Mouse (Mus musculus): ENCODE data around the gene Elmo1.

- peak; percentile 61; the same call in 1 of the 2 replicates for TF ChIP-seq CTCF (IDR thresholded peaks at IDR 0.05; ENCODE audit: borderline replicate concordance, control insufficient read depth, extremely low read depth, insufficient read depth, low read length, poor library complexity)
- no peak for TF ChIP-seq POLR2A (IDR thresholded peaks at IDR 0.05; ENCODE audit: control insufficient read depth, extremely low read depth, insufficient read depth, low read length, poor library complexity)
Observed at GRCm38 (mm10) chr13:20090133-20090710, at the start of gene Elmo1.

Measured in thymus, adult 2 months (tissue).